Mouse (Mus musculus) T-cell, adult 2 months (primary cell): ENCODE results near the gene Spata3.
"Not testable (repeated sequence)": the region's sequence is repeated elsewhere in the genome, so short reads cannot be mapped to it uniquely, and the experiment has no call there.

Source experiments
- DNase-seq: peaks from one replicate; pipeline ENCODE4 v3.0.0; 2022; ENCODE audit warnings: low spot score

The Spata3 gene

GRCm38 (mm10) chr1:86016516-86016915 is at the start of gene Spata3:
Spata3 (plus strand) TSS chr1:86016816.
- no peak for DNase-seq

- no peak for DNase-seq
These were observed 47.5 kb upstream of the Spata3 start for GRCm38 (mm10) chr1:85969081-85969480.

GRCm38 (mm10) chr1:85969519-85969918 is 47.1 kb upstream of the Spata3 start:
- DNase-seq = no peak

- no peak for DNase-seq
These were observed 45.5 kb upstream of the Spata3 start for GRCm38 (mm10) chr1:85971070-85971469.

- no peak for DNase-seq
These were observed 44.3 kb upstream of the Spata3 start for GRCm38 (mm10) chr1:85972341-85972740.

- no peak for DNase-seq
These were observed 43.1 kb upstream of the Spata3 start for GRCm38 (mm10) chr1:85973468-85973877.

GRCm38 (mm10) chr1:85977709-85978108 is 38.9 kb upstream of the Spata3 start:
- no peak for DNase-seq

GRCm38 (mm10) chr1:85981738-85982357 is 34.8 kb upstream of the Spata3 start:
- no peak for DNase-seq

- DNase-seq = no peak
These were observed 30.8 kb upstream of the Spata3 start for GRCm38 (mm10) chr1:85985784-85986183.

- no peak for DNase-seq
These were observed 28.3 kb upstream of the Spata3 start for GRCm38 (mm10) chr1:85988351-85988750.

- not testable (repeated sequence) for DNase-seq
These were observed 27.7 kb upstream of the Spata3 start for GRCm38 (mm10) chr1:85988882-85989281.

GRCm38 (mm10) chr1:85992175-85992574 is 24.4 kb upstream of the Spata3 start:
- DNase-seq = no peak

- no peak for DNase-seq
These were observed 23.1 kb upstream of the Spata3 start for GRCm38 (mm10) chr1:85993541-85993940.

GRCm38 (mm10) chr1:85997221-85997620 is 19.4 kb upstream of the Spata3 start:
- no peak for DNase-seq

GRCm38 (mm10) chr1:85998012-85998411 is 18.6 kb upstream of the Spata3 start:
- DNase-seq = peak; percentile 64

GRCm38 (mm10) chr1:85999853-86000570 is 16.6 kb upstream of the Spata3 start:
- no peak for DNase-seq

GRCm38 (mm10) chr1:86005540-86005939 is 11.1 kb upstream of the Spata3 start:
- DNase-seq = peak; percentile 40

GRCm38 (mm10) chr1:86006040-86006439 is 10.6 kb upstream of the Spata3 start:
- no peak for DNase-seq

- peak; percentile 79 for DNase-seq
These were observed 8.8 kb upstream of the Spata3 start for GRCm38 (mm10) chr1:86007778-86008177.

- not testable (repeated sequence) for DNase-seq
These were observed 858 bp upstream of the Spata3 start for GRCm38 (mm10) chr1:86015758-86016157.

- DNase-seq = peak; percentile 59
These were observed 1.8 kb downstream of the Spata3 start for GRCm38 (mm10) chr1:86018235-86019055.

GRCm38 (mm10) chr1:86021365-86021989 is 4.9 kb downstream of the Spata3 start:
- no peak for DNase-seq
